Mouse (Mus musculus) cerebellum, adult 2 months (tissue): Measurements from ENCODE around the gene Hsf5. TPM values are rescaled to one million over a fixed set of nuclear protein-coding genes. Genes with fewer than 3 reads are reported as not detected.

Source experiments
- DNase-seq, 2 experiments: peaks; one replicate each; pipeline ENCODE4 v3.0.0; 2021
- H3K27ac ChIP-seq: fragments of 200-500 bp; 2 replicates; pipeline ENCODE4 v1.5.1; 2012; ENCODE audit warnings: low read length, control low read depth, inconsistent platforms; ENCODE audit not compliant: insufficient read depth
- H3K27me3 ChIP-seq: fragments of 200-500 bp; 2 replicates; pipeline ENCODE4 v1.6.1; 2012; ENCODE audit warnings: inconsistent platforms, mild to moderate bottlenecking, low read length, moderate library complexity; ENCODE audit not compliant: control insufficient read depth, insufficient read depth
- H3K4me1 ChIP-seq: fragments of 200-500 bp; 2 replicates; pipeline ENCODE4 v1.6.1; 2011; ENCODE audit warnings: low read length; ENCODE audit not compliant: control insufficient read depth, insufficient read depth
- H3K4me3 ChIP-seq: fragments of 200-500 bp; replicated peaks from 2 replicates; pipeline ENCODE3; 2011; ENCODE audit warnings: mild to moderate bottlenecking, low read depth, low read length, control low read depth; ENCODE audit not compliant: insufficient read depth
- CTCF ChIP-seq: fragments of 200-500 bp; IDR thresholded peaks from 2 replicates; pipeline ENCODE4 v1.5.1; 2011; ENCODE audit warnings: low read depth, mild to moderate bottlenecking, control low read depth, low read length, moderate library complexity, borderline replicate concordance; ENCODE audit not compliant: insufficient read depth
- POLR2A ChIP-seq: fragments of 200-500 bp; IDR thresholded peaks from 2 replicates; pipeline ENCODE4 v1.6.1; 2011; ENCODE audit warnings: low read length, control low read depth, borderline replicate concordance; ENCODE audit not compliant: insufficient read depth
- whole genome bisulfite sequencing: fragments of 180-500 bp; shearing (Covaris S2); methylation state at CpG from one replicate; pipeline ENCODE4 v1.1.7; 2018; 5-methylcytosine and 5-hydroxymethylcytosine counted together
- polyA plus RNA-seq: library from polyadenylated mRNA; depleted of rRNA; stranded (reverse); fragments of >200 nt; gene quantifications from 2 replicates; pipeline ENCODE4 v1.2.3, GENCODE M21; 2012

The Hsf5 gene
- polyA plus RNA-seq, 1 experiment, result 0.43 TPM

GRCm38 (mm10) chr11:87578249-87578962 is 38.6 kb upstream of the Hsf5 start:
- TF ChIP-seq CTCF (no peak), POLR2A (peak; percentile 57)
- under 1% methylated on average over 40 of the region's 40 CpGs for WGBS
- peak overlapping the region; percentile 99 for H3K27ac ChIP-seq
- DNase-seq, result peak; percentile 89 to 91
- peak overlapping the region; percentile 95 for H3K4me3 ChIP-seq
- H3K27me3 ChIP-seq, result no peaks in the 10 kb centered on the region
- peaks cover 41% of the 10 kb centered on the region for H3K4me1 ChIP-seq

- TF ChIP-seq CTCF (no peak), POLR2A (peak; percentile 30; the same call in 1 of the 2 replicates)
- no peaks in the 10 kb centered on the region for H3K27me3 ChIP-seq
- H3K4me3 ChIP-seq, result peak overlapping the region; percentile 95
- peaks cover 41% of the 10 kb centered on the region for H3K4me1 ChIP-seq
- peak overlapping the region; percentile 99 for H3K27ac ChIP-seq
- WGBS, result under 1% methylated on average over 10 of the region's 10 CpGs
- DNase-seq, result peak; percentile 71 to 79
Measured at GRCm38 (mm10) chr11:87578963-87579601, 37.9 kb upstream of the Hsf5 start.

GRCm38 (mm10) chr11:87579713-87580112 is 37.3 kb upstream of the Hsf5 start:
- H3K4me3 ChIP-seq, result no peak overlapping the region
- H3K27me3 ChIP-seq, result no peaks in the 10 kb centered on the region
- H3K4me1 ChIP-seq, result peaks cover 41% of the 10 kb centered on the region
- WGBS, result 26% methylated on average over 1 of the region's 1 CpGs
- H3K27ac ChIP-seq, result peak overlapping the region; percentile 15
- TF ChIP-seq CTCF (no peak), POLR2A (no peak)
- no peak for DNase-seq

GRCm38 (mm10) chr11:87580543-87581085 is 36.4 kb upstream of the Hsf5 start:
- 37% methylated on average over 10 of the region's 10 CpGs for WGBS
- H3K4me1 ChIP-seq, result peaks cover 41% of the 10 kb centered on the region
- peak overlapping the region; percentile 81 for H3K27ac ChIP-seq
- no peak for TF ChIP-seq POLR2A
- H3K4me3 ChIP-seq, result peak overlapping the region; percentile 42
- no peaks in the 10 kb centered on the region for H3K27me3 ChIP-seq
- peak in 1 of 2 experiments; percentile 46 for DNase-seq

- Histone ChIP-seq H3K4me1 (peaks cover 41% of the 10 kb centered on the region), H3K4me3 (peak overlapping the region; percentile 42), H3K27ac (peak overlapping the region; percentile 81), H3K27me3 (no peaks in the 10 kb centered on the region)
- TF ChIP-seq CTCF, result no peak
- 50% methylated on average over 12 of the region's 12 CpGs for WGBS
- peak in 1 of 2 experiments; percentile 40 for DNase-seq
Measured at GRCm38 (mm10) chr11:87581161-87581865, 35.7 kb upstream of the Hsf5 start.

- Histone ChIP-seq H3K27ac (peak overlapping the region; percentile 81), H3K4me1 (peaks cover 38% of the 10 kb centered on the region), H3K4me3 (peak overlapping the region; percentile 27), H3K27me3 (no peaks in the 10 kb centered on the region)
- TF ChIP-seq CTCF, result no peak
- 0 out of 2 replicates have a peak, but pooled peaks have one; percentile 1 for TF ChIP-seq POLR2A
- WGBS, result 25% methylated on average over 8 of the region's 8 CpGs
- peak; percentile 71 to 72 for DNase-seq
Measured at GRCm38 (mm10) chr11:87581933-87582710, 34.8 kb upstream of the Hsf5 start.
